Mouse (Mus musculus) lung, embryonic 16.5 days (tissue): ENCODE data around the gene Spata13. TPM values are rescaled to one million over a fixed set of nuclear protein-coding genes. Genes with fewer than 3 reads are reported as not detected.

Experiments used
- ATAC-seq: fragments of 200-750 bp; cut with Nextera tagmentation; 2 replicates; pipeline ENCODE4 v1.8.0; 2017; ENCODE audit warnings: low read depth, mild to moderate bottlenecking, moderate library complexity
- H3K27ac ChIP-seq: fragments of 300-500 bp; sonication (generic); 2 replicates; pipeline ENCODE4 v1.5.1; 2014; ENCODE audit warnings: mild to moderate bottlenecking, control low read depth, low read length
- H3K27me3 ChIP-seq: fragments of 300-500 bp; sonication (generic); 2 replicates; pipeline ENCODE4 v1.6.1; 2014; ENCODE audit warnings: low read depth, low read length, mixed read lengths; ENCODE audit not compliant: control insufficient read depth, insufficient read depth
- H3K36me3 ChIP-seq: fragments of 300-500 bp; sonication (generic); 2 replicates; pipeline ENCODE4 v1.6.1; 2014; ENCODE audit warnings: low read length; ENCODE audit not compliant: control insufficient read depth, insufficient read depth
- H3K4me1 ChIP-seq: fragments of 300-500 bp; sonication (generic); replicated peaks from 2 replicates; pipeline ENCODE4 v1.6.1; 2014; ENCODE audit warnings: low read length, mixed read lengths; ENCODE audit not compliant: control insufficient read depth, insufficient read depth
- H3K4me2 ChIP-seq: fragments of 300-500 bp; sonication (generic); 2 replicates; pipeline ENCODE4 v1.6.1; 2014; ENCODE audit warnings: low read depth, low read length, control low read depth
- H3K4me3 ChIP-seq: fragments of 300-500 bp; sonication (generic); 2 replicates; pipeline ENCODE4 v1.5.1; 2014; ENCODE audit warnings: mild to moderate bottlenecking, low read length, control low read depth
- H3K9ac ChIP-seq: fragments of 300-500 bp; sonication (generic); 2 replicates; pipeline ENCODE4 v1.6.1; 2014; ENCODE audit warnings: low read length, control low read depth
- H3K9me3 ChIP-seq: fragments of 300-500 bp; sonication (generic); 2 replicates; pipeline ENCODE4 v1.6.1; 2016; ENCODE audit warnings: low read length; ENCODE audit not compliant: control insufficient read depth
- WGBS: fragments of 180-500 bp; shearing (Covaris S2); extraction: QIAGEN DNeasy Blood & Tissue Kit; methylation state at CpG from one replicate; pipeline ENCODE4 v1.1.7; 2014; 5-methylcytosine and 5-hydroxymethylcytosine counted together
- polyA plus RNA-seq: library from polyadenylated mRNA; unstranded; fragments of >200 nt; fragmentation: Nextera tagmentation; extraction: Ambion mirVana; gene quantifications from 2 replicates; pipeline ENCODE4 v1.2.1, GENCODE M21; 2015

Gene Spata13
- polyA plus RNA-seq, 1 experiment from 2014 or later, result 17.9 TPM

DNA sequence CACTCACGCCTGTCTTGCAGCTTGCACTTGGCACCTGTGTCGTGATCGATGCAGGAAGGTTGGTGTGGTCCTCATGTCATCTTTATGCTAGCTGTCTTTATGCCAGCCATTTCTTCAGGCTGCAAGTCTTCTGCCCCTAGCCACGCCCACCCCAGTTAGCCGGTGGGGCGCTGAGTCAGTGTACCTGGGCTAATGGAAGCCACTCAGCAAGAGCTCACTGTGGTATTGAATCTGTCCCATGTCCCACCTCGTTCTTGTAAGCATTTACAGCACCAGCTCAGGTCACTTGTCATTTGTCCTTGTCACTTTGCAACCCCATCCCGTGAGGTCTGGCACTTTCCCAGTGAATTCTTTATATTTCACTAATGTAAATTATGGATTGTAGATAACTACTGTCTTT lies 107.2 kb downstream of the Spata13 start:
- no peak overlapping the region for H3K9ac ChIP-seq

DNA sequence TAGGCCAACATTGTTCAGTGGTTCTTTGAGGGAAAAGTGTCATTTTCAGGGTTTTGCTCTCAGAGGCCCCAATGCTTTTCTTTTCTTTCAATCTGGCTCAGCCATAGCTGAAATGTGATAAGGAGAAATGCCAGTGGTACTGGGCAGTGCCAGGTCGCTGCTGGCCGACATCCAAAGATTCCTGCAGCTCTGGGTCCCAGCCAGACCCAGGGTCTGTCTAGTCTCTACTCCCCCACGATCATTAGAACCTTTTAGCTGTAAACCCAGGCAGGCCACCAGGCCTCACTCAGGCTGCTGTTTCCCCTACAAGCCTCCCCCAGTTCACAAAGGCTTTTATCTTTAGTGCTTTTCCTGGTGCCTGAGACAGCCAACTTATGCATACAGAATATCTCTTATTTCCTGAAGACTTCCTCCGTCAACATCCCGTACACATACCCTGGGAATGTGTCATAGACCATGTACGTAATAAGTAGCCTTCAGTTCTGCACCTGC lies 107.7 kb downstream of the Spata13 start:
- 0 out of 2 replicates have a peak overlapping the region, but pooled peaks have one; percentile 26 for H3K9ac ChIP-seq

More for the DNA sequence above, 107.2 kb downstream of the Spata13 start:
- no peak for ATAC-seq
- Histone ChIP-seq H3K36me3 (no peaks in the 10 kb centered on the region), H3K4me2 (no peak overlapping the region), H3K27ac (peak overlapping the region; percentile 85), H3K27me3 (no peaks in the 10 kb centered on the region), H3K4me3 (no peak overlapping the region), H3K9me3 (no peaks in the 10 kb centered on the region), H3K4me1 (peaks cover 61% of the 10 kb centered on the region)
- WGBS, result 55% methylated on average over 8 of the region's 8 CpGs

DNA sequence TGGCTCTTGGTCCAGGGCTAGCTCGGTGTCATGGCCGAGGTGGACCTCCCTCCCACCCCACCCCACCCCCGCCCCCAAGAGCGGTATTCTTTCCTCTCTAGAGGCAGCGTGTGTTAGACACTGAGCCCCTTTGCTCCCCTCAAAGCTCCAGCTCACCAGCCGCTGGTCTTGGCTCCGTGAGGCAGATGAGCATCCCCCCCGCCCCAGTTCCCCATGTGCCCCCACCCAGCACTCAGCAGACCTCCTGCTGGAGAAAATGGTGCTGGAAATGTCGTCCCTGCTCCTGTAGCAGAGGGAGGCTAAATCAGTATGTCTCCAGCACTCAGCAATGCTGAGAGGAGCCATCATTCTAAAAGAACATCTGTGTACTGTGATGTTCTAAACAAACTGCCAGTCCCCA lies 109.9 kb downstream of the Spata13 start:
- no peak overlapping the region for H3K4me2 ChIP-seq
- H3K27ac ChIP-seq, result no peak overlapping the region
- no peaks in the 10 kb centered on the region for H3K9me3 ChIP-seq
- H3K4me3 ChIP-seq, result no peak overlapping the region
- no peaks in the 10 kb centered on the region for H3K27me3 ChIP-seq
- WGBS, result 60% methylated on average over 9 of the region's 9 CpGs
- peaks cover 41% of the 10 kb centered on the region for H3K4me1 ChIP-seq
- ATAC-seq, result no peak
- H3K36me3 ChIP-seq, result peaks cover 5% of the 10 kb centered on the region; the same call in 1 of the 2 replicates
- no peak overlapping the region for H3K9ac ChIP-seq

More for the DNA sequence above, 107.7 kb downstream of the Spata13 start:
- Histone ChIP-seq H3K27ac (peak overlapping the region; percentile 85), H3K36me3 (peaks cover 3% of the 10 kb centered on the region; the same call in 1 of the 2 replicates), H3K27me3 (no peaks in the 10 kb centered on the region), H3K9me3 (no peaks in the 10 kb centered on the region), H3K4me2 (no peak overlapping the region), H3K4me1 (peaks cover 56% of the 10 kb centered on the region), H3K4me3 (no peak overlapping the region)
- 33% methylated on average over 6 of the region's 6 CpGs for WGBS
- ATAC-seq, result peak; percentile 53

DNA sequence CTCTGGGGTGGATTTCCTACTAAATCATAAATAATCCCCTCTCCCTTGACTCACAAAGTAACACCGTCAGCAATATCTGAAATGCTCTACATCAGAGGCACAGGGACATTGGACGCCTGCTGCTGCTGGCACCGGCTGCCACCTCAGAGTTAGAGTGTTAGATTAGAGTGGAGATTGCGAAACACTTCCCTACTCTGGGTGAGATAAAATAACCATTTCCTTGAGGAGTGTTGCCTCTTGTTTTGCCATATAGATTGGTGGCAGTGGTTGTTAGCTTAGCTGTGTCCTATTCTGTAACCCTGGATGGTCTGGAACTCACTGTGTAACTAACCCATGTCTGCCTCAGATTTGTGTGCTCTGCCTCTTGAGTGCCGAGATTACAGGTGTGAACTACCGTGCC lies 111.4 kb downstream of the Spata13 start:
- Histone ChIP-seq H3K9me3 (no peaks in the 10 kb centered on the region), H3K27ac (peak overlapping the region; percentile 27), H3K36me3 (peaks cover 5% of the 10 kb centered on the region; the same call in 1 of the 2 replicates), H3K27me3 (no peaks in the 10 kb centered on the region), H3K9ac (no peak overlapping the region), H3K4me1 (peaks cover 31% of the 10 kb centered on the region), H3K4me2 (no peak overlapping the region), H3K4me3 (no peak overlapping the region)
- 35% methylated on average over 6 of the region's 6 CpGs for WGBS
- peak; percentile 65 for ATAC-seq

DNA sequence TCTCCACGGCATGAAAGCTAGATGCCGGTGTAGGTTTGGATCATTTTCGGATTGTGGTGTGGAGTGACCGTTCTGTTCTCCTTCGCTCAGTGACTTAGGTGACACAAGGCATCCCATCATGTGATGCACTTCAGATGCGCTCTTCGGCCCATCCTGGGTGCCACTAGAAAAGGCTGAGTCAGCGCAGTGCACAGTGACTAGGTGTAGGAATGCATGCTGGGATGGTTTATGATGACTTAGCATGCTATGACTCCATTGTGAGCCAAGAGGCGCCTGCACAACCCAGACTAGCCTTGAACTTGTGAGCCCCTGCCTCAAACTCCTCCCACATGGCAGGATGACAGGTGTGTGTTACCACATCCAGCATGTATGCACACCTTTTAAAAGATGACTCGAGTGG lies 112.3 kb downstream of the Spata13 start:
- H3K4me1 ChIP-seq, result peaks cover 22% of the 10 kb centered on the region
- ATAC-seq, result no peak
- H3K27me3 ChIP-seq, result no peaks in the 10 kb centered on the region
- H3K4me2 ChIP-seq, result no peak overlapping the region
- no peak overlapping the region for H3K4me3 ChIP-seq
- no peak overlapping the region for H3K9ac ChIP-seq
- 92% methylated on average over 10 of the region's 10 CpGs for WGBS
- no peaks in the 10 kb centered on the region for H3K9me3 ChIP-seq
- peaks cover 5% of the 10 kb centered on the region; the same call in 1 of the 2 replicates for H3K36me3 ChIP-seq
- H3K27ac ChIP-seq, result no peak overlapping the region

DNA sequence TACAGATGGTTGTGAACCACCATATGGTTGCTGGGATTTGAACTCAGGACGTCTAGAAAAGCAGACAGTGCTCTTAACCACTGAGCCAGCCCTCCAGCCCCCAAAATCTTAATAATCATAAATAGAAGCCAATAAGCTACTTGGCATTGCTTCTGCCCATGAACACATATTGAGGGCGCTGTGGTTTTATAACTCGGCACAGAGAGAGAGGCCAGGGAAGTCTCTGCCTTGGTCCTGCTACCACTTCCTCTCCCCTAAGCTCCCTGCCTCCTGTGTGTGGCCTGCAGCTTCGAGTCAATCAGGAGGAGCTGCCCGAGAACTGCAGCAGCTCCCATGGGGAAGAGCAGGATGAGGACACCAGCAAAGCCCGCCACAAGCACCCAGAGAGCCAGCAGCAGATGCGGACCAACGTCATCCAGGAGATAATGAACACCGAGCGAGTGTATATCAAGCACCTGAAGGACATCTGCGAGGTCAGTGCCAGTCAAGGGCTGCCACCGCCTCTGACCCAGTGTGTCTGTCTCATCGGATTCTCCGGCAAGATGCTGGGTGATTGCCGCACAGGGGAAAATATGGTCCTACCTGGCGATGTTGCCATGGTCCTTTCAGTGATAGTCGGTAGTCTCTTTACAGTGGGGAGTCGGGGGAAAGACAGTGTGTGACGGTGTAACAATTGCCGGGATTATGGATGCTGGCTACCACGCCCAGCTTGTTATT lies 113.5 kb downstream of the Spata13 start:
- Histone ChIP-seq H3K27ac (no peak overlapping the region), H3K27me3 (no peaks in the 10 kb centered on the region), H3K9me3 (no peaks in the 10 kb centered on the region), H3K36me3 (peaks cover 5% of the 10 kb centered on the region; the same call in 1 of the 2 replicates), H3K4me2 (no peak overlapping the region), H3K4me1 (peaks cover 11% of the 10 kb centered on the region), H3K4me3 (no peak overlapping the region), H3K9ac (no peak overlapping the region)
- 87% methylated on average over 21 of the region's 21 CpGs for WGBS
- no peak for ATAC-seq

DNA sequence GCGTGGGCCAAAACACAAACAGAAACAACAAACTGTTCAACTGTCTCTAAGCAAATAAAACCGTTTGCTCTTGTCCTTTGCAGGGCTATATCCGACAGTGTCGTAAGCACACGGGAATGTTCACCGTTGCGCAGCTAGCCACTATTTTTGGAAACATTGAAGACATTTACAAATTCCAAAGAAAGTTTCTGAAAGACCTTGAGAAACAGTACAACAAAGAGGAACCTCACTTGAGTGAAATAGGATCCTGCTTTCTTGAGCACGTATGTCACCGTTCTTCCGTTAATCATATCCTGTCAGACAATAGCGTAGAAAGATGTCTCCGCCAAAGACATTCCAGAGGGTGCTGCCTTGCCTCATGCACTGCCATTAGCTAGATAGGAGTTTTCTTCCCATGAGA lies 116.1 kb downstream of the Spata13 start:
- 64% methylated on average over 12 of the region's 12 CpGs for WGBS
- H3K9me3 ChIP-seq, result no peaks in the 10 kb centered on the region
- peaks cover 8% of the 10 kb centered on the region; the same call in 1 of the 2 replicates for H3K36me3 ChIP-seq
- H3K9ac ChIP-seq, result no peak overlapping the region
- no peak overlapping the region for H3K4me2 ChIP-seq
- no peak for ATAC-seq
- H3K4me3 ChIP-seq, result no peak overlapping the region
- H3K4me1 ChIP-seq, result peaks cover 1% of the 10 kb centered on the region
- no peak overlapping the region for H3K27ac ChIP-seq
- H3K27me3 ChIP-seq, result no peaks in the 10 kb centered on the region

DNA sequence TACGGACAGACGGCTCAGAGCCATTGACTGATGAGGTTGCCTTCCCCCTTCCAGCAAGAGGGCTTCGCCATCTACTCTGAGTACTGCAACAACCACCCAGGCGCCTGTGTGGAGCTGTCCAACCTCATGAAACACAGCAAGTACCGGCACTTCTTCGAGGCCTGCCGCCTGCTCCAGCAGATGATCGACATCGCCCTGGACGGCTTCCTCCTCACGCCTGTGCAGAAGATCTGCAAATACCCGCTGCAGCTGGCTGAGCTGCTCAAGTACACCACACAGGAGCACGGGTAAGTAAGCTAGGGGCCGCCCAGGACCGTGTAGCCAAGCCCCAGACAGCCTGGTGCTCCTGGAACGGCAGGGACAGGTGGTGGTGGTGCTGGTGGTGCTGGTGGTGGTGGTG lies 117.8 kb downstream of the Spata13 start:
- H3K36me3 ChIP-seq, result 0 out of 2 replicates have a peak, but pooled peaks cover 6% of the 10 kb centered on the region
- no peak overlapping the region for H3K4me2 ChIP-seq
- H3K4me1 ChIP-seq, result no peaks in the 10 kb centered on the region; the same call in 1 of the 2 replicates
- H3K4me3 ChIP-seq, result no peak overlapping the region
- ATAC-seq, result no peak
- no peaks in the 10 kb centered on the region for H3K9me3 ChIP-seq
- no peak overlapping the region for H3K9ac ChIP-seq
- WGBS, result 82% methylated on average over 16 of the region's 16 CpGs
- no peaks in the 10 kb centered on the region for H3K27me3 ChIP-seq
- H3K27ac ChIP-seq, result no peak overlapping the region

DNA sequence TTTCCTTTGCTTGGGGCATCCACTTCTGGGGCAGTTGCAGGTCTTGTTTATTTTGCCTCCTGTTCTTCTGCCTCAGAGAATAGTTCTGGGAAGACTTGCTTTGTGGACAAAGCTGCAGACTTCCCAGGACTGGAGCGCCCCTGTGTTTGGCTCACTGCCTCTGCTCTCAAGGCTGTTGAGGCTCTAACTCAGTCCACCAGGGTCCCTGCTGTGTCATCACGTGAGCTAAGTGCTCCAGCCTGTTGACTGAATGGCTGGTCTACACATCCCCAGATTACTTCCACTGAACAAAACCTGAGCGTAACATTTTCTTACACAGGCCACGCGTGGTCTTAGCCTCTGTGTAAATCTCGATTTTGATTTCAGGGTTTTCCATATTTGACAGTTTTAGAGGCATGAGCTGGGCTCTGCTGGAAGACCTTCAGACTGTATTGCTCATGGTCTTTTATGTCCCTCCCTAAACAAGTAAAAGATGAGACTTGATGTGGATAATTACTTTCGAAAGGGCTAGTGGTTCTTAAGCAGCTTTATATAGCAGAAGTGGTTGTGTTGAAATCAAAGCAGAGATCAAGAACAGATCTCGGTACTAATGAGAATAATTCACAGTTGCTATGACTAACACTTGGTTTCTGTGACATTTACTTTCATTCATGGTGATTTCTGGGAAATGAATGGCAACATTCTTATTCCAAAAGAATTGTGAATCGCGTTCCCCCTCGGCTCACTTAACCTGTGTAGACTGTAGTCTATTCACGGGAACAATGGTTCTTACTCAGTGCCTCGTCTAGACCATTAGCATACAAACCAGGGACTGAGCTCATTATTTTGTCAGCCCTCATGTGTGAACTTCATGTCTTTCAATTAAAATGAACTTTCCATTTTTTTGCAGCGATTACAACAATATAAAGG lies 119.3 kb downstream of the Spata13 start:
- Histone ChIP-seq H3K9me3 (no peaks in the 10 kb centered on the region), H3K9ac (no peak overlapping the region), H3K4me3 (no peak overlapping the region), H3K4me2 (no peak overlapping the region), H3K4me1 (no peaks in the 10 kb centered on the region; the same call in 1 of the 2 replicates), H3K27me3 (no peaks in the 10 kb centered on the region), H3K36me3 (0 out of 2 replicates have a peak, but pooled peaks cover 4% of the 10 kb centered on the region), H3K27ac (no peak overlapping the region)
- no peak for ATAC-seq
- WGBS, result 82% methylated on average over 14 of the region's 14 CpGs
